Mouse (Mus musculus) neural tube, embryonic 12.5 days (tissue): ENCODE data around the gene B3gat3. TPM values are rescaled to one million over a fixed set of nuclear protein-coding genes. Genes with fewer than 3 reads are reported as not detected.
"Not testable (repeated sequence)": the region's sequence is repeated elsewhere in the genome, so short reads cannot be mapped to it uniquely, and the experiment has no call there.

Experiments
- ATAC-seq: fragments of 200-750 bp; cut with Nextera tagmentation; 2 replicates; pipeline ENCODE4 v1.8.0; 2017; ENCODE audit warnings: low read depth, mild to moderate bottlenecking, moderate TSS enrichment, moderate library complexity; ENCODE audit not compliant: low FRiP score
- H3K27ac ChIP-seq: fragments of 300-500 bp; sonication (generic); 2 replicates; pipeline ENCODE4 v1.5.1; 2016
- H3K27me3 ChIP-seq: fragments of 300-500 bp; sonication (generic); replicated peaks from 2 replicates; pipeline ENCODE4 v1.6.1; 2016; ENCODE audit warnings: mild to moderate bottlenecking
- H3K36me3 ChIP-seq: fragments of 300-500 bp; sonication (generic); 2 replicates; pipeline ENCODE4 v1.6.1; 2016; ENCODE audit warnings: mild to moderate bottlenecking
- H3K4me1 ChIP-seq: fragments of 300-500 bp; sonication (generic); 2 replicates; pipeline ENCODE4 v1.6.1; 2016
- H3K4me2 ChIP-seq: fragments of 300-500 bp; sonication (generic); replicated peaks from 2 replicates; pipeline ENCODE4 v1.6.1; 2016; ENCODE audit warnings: mild to moderate bottlenecking
- H3K4me3 ChIP-seq: fragments of 300-500 bp; sonication (generic); 2 replicates; pipeline ENCODE4 v1.5.1; 2016
- H3K9ac ChIP-seq: fragments of 300-500 bp; sonication (generic); 2 replicates; pipeline ENCODE4 v1.6.1; 2016; ENCODE audit warnings: mild to moderate bottlenecking
- H3K9me3 ChIP-seq: fragments of 300-500 bp; sonication (generic); 2 replicates; pipeline ENCODE4 v1.6.1; 2016; ENCODE audit warnings: mild to moderate bottlenecking
- WGBS: fragments of 180-500 bp; shearing (Covaris S2); methylation state at CpG from one replicate; pipeline ENCODE4 v1.1.7; 2016; 5-methylcytosine and 5-hydroxymethylcytosine counted together
- polyA plus RNA-seq: library from polyadenylated mRNA; unstranded; fragments of >200 nt; fragmentation: Nextera tagmentation; extraction: Ambion mirVana; gene quantifications from 2 replicates; pipeline ENCODE4 v1.2.1, GENCODE M21; 2016

B3gat3 gene
- polyA plus RNA-seq, 1 experiment from 2014 or later = 91.5 TPM

DNA sequence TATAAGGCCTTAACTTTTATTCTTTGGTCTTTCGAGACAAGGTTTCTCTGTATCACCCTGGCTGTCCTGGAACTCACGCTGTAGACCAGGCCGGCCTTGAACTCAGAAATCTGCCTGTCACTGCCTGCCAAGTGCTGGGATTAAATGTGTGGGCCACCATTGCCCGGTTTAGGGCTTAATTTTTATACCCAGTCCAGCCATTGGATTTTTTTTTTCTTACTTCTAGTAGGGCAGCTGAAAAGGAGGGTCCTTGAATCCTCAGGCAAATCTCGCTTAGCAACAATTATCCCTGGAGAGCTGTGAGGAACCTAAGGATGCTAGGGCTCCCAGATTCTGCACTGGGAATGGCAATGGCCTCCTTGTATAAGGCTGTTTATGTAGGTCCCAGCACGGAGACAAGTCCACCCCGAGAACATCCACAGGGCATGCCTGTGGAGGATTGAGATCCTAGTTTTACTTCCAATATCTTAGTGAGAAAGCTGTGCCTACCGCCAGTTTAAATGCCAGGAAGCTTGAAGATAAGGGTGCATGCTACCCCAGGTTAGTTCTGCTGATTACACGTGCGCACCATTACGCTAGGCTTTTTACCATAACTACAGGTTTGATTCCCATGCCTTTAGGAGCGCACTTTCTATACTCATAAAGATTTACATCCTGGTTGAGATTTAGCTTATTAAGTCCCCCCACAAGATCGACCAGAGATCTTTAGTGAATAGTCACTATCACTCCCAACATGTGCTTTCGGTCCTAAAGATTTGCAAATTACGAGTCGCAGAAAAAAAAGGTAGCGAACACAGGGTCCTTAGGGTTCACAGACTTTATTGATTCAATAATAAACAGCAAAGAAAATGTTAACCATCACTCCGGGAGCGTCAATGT is 32.4 kb upstream of the B3gat3 start:
- Histone ChIP-seq H3K27ac (peak overlapping the region; percentile 12; the same call in 1 of the 2 replicates), H3K4me2 (peak overlapping the region; percentile 79), H3K4me1 (peaks cover 12% of the 10 kb centered on the region), H3K9ac (peak overlapping the region; percentile 75), H3K36me3 (peaks cover 11% of the 10 kb centered on the region), H3K9me3 (no peaks in the 10 kb centered on the region), H3K4me3 (peak overlapping the region; percentile 57), H3K27me3 (no peaks in the 10 kb centered on the region)
- WGBS = 13% methylated on average over 19 of the region's 19 CpGs
- ATAC-seq = no peak; the same call in 1 of the 2 replicates

DNA sequence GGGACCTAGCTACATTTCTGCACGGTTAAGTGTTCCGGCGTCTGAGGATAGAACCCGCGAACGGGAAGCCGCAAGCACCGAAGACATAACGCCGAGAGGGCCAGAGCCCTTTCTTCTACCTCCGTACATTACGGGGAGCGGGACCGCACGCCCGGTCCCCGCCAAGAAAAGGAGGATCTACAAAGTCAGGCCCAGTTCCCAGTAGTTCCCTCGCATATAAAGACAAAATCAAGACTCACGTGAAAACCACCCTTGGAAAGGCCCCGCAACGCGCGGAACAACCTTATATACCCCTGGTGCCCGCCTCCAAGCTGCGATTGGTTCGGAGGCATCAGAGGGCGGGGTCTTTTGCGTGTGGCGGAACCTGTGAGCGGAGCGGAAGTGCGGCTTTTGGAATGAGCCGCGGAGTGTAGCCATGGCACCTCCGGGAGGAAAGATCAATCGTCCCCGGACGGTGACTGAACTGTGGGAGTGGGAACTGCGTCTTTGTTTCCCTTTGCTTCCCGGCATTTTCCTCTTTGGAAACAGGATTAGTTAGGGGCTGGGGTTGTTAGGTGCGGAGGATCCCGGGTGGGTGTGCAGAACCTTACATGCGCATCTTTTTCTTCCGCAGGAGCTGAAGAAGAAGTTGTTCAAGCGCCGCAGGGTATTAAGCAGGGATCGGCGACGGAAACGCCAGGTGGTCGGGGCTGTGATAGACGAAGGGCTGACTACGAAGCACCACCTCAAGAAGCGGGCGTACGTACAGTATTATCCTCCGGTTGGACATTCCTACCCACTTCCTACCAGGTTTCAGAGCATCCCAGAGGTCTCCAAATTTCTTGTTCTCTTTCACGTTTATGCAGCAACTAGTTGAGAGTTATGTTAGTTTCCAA is 31.4 kb upstream of the B3gat3 start, which contains the start of the genes 1810009A15Rik and Gm49416:
Gene 1810009A15Rik (plus strand): TSS at position 343 of the 875 bp plus-strand sequence.
Gene Gm49416 (plus strand): TSS at position 416 of the 875 bp plus-strand sequence.
- H3K4me1 ChIP-seq = peaks cover 15% of the 10 kb centered on the region
- H3K9me3 ChIP-seq = no peaks in the 10 kb centered on the region
- peak within 1 kb of the TSS; percentile 79 for H3K4me2 ChIP-seq
- no peaks in the 10 kb centered on the region for H3K27me3 ChIP-seq
- H3K9ac ChIP-seq = peak within 1 kb of the TSS; percentile 75
- under 1% methylated on average over 58 of the region's 58 CpGs for WGBS
- peak; percentile 95 for ATAC-seq
- H3K27ac ChIP-seq = peak within 1 kb of the TSS; percentile 67
- peak within 1 kb of the TSS; percentile 57 for H3K4me3 ChIP-seq
- peaks cover 11% of the 10 kb centered on the region for H3K36me3 ChIP-seq

DNA sequence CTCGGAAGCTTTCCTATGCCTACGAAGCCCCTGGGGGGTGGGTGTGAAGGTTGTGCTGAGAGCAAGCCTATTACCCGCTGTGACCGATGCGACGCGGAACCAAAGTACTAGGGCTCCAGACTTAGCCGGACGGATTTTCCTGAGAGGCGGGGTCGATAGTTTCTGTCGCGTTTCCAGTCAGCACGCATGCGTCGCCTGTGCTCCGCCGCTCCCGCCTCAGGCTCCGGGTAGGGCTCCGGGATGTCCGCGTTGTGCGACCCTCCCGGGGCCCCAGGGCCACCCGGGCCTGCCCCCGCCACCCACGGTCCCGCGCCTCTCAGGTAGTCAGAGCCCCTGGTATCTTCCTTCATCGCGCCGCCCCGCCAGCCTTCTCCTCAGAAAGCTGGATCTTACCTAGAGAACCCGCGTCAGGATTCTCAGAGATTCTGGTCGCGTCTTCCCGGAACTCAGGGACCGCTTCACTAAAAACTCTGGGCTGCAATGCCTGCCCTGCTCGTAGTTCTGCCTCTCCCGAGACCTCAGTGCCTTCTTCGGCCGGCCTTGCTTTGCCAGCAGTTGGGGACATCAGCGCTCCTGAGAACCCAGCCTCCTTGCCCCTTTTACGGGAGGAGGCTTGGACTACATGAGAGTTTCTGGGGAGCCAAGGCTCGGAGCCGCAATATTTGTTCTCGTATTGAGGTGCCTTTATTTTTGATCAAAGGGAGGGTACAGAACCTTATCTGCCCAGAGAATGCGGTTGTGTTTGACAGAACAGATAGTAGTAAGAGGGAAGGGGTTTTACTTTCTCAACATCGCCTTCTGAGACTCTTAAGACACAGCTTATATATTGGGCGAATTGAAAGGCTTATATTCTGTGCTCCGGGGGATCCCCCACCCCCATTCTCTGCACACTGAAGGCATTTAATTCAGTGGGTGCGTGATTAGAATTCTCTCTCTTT is 27.1 kb upstream of the B3gat3 start, which contains the start of gene Ints5:
Gene Ints5 (plus strand): TSS at position 177 of the 938 bp plus-strand sequence.
- peak; percentile 34 for ATAC-seq
- H3K36me3 ChIP-seq = peaks cover 30% of the 10 kb centered on the region
- H3K4me2 ChIP-seq = peak within 1 kb of the TSS; percentile 92
- no peaks in the 10 kb centered on the region for H3K9me3 ChIP-seq
- H3K27ac ChIP-seq = peak within 1 kb of the TSS; percentile 61
- peak within 1 kb of the TSS; percentile 81 for H3K9ac ChIP-seq
- peaks cover 32% of the 10 kb centered on the region for H3K4me1 ChIP-seq
- peak within 1 kb of the TSS; percentile 73 for H3K4me3 ChIP-seq
- no peaks in the 10 kb centered on the region for H3K27me3 ChIP-seq
- 3% methylated on average over 54 of the region's 54 CpGs for WGBS

DNA sequence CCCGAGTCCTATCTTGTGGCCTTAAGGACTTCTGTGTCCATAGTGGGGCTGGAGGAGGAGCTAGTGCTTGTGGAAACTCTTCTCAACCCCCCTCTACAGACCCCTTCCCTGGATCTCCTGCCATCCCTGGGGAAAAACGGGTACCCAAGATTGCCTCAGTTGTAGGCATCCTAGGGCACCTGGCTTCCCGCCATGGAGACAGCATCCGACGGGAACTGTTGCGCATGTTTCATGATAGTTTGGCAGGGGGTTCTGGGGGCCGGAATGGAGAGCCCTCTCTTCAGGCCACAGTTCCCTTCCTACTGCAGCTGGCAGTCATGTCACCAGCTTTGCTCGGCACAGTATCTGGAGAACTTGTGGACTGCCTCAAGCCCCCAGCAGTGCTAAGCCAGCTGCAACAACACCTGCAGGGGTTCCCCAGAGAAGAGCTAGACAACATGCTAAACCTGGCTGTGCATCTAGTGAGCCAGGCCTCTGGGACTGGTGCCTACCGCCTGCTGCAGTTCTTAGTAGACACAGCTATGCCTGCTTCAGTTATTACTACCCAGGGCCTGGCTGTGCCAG is 24.7 kb upstream of the B3gat3 start:
- WGBS = 93% methylated on average over 9 of the region's 9 CpGs
- H3K9ac ChIP-seq = no peak overlapping the region
- H3K27ac ChIP-seq = no peak overlapping the region

DNA sequence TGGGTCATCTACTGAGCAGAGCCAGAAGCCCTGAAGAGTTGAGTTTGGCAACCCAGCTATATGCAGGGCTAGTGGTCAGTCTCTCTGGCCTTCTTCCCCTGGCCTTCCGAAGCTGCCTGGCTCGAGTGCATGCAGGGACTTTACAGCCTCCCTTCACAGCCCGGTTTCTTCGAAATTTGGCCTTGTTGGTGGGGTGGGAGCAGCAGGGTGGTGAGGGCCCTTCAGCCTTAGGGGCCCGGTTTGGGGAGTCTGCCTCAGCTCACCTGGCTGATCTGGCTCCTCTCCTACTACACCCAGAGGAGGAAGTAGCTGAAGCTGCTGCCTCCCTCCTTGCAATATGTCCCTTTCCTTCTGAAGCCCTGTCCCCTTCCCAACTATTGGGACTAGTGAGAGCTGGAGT is 23.9 kb upstream of the B3gat3 start:
- H3K27ac ChIP-seq, H3K27me3 ChIP-seq, H3K9me3 ChIP-seq, H3K9ac ChIP-seq, H3K4me3 ChIP-seq, ATAC-seq: not testable (repeated sequence)
- peak overlapping the region; percentile 86 for H3K4me2 ChIP-seq
- peaks cover 20% of the 10 kb centered on the region for H3K36me3 ChIP-seq
- 88% methylated on average over 5 of the region's 5 CpGs for WGBS
- H3K4me1 ChIP-seq = peaks cover 34% of the 10 kb centered on the region

More for the DNA sequence above, 24.7 kb upstream of the B3gat3 start:
- no peak overlapping the region for H3K4me2 ChIP-seq
- no peak for ATAC-seq
- H3K4me1 ChIP-seq = peaks cover 34% of the 10 kb centered on the region
- H3K9me3 ChIP-seq = no peaks in the 10 kb centered on the region
- peaks cover 27% of the 10 kb centered on the region for H3K36me3 ChIP-seq
- H3K4me3 ChIP-seq = no peak overlapping the region
- no peaks in the 10 kb centered on the region for H3K27me3 ChIP-seq

DNA sequence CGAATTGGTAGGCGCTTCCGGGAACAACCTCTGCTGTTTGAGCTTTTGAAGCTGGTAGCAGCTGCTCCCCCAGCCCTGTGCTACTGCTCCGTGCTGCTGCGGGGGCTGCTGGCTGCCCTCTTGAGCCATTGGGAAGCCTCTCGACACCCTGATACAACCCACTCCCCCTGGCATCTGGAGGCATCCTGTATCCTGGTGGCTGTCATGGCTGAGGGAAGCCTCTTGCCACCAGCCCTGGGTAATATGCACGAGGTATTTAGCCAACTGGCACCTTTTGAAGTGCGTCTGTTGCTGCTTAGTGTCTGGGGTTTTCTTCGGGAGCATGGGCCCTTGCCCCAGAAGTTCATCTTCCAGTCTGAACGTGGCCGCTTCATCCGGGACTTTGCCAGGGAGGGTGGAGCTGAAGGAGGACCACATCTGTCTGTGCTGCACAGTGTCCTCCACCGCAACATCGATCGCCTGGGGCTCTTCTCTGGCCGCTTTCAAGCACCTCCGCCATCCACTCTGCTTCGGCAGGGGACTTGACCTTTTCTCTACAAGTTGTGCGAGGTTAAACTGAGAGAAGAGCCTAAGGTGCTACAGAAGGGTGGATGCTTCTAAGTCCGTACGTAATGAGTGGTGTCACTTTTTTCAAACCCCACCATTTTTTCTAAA is 22.8 kb upstream of the B3gat3 start:
- Histone ChIP-seq H3K4me3 (peak overlapping the region; percentile 94), H3K27ac (peak overlapping the region; percentile 62), H3K4me2 (peak overlapping the region; percentile 86), H3K36me3 (peaks cover 26% of the 10 kb centered on the region), H3K4me1 (peaks cover 34% of the 10 kb centered on the region), H3K9ac (peak overlapping the region; percentile 59)
- H3K9me3 ChIP-seq, H3K27me3 ChIP-seq: not testable (repeated sequence)
- 25% methylated on average over 21 of the region's 21 CpGs for WGBS
- ATAC-seq = peak; percentile 71

DNA sequence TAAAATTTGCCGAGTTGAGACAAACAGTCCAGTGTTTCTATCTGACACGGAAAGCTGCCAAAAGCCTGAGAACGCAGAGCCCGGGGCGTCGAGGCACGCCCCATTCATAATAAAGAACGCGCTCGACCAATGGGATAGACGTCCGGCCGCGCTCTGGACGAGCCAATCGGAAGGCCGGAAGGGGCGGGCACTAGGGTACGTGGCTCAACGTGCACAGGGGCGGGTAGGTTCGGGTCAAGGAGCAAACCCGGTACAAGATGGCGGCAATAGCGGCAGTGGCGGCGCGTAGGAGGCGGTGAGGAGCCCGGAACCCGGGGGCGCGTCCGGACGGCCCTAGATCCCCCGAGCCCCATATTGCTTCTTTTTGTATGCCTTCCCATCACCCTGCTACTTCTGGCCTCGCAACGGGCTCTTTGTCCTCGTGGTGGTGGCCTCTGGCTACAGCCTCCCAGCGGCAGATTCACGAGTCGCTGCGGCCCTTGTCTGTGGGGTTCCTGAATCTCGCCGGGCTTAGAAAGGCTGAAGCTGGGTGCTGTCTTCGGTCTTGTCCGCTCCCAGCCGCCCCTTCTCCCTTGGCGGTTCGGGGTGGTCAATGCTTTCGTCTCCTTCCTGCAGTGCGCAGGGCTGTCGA is 22.2 kb upstream of the B3gat3 start, which contains the start of gene Ganab:
Gene Ganab (plus strand): TSS at position 207 of the 631 bp plus-strand sequence.
- Histone ChIP-seq H3K9ac (peak within 1 kb of the TSS; percentile 93), H3K4me1 (peaks cover 34% of the 10 kb centered on the region), H3K27ac (peak within 1 kb of the TSS; percentile 62), H3K36me3 (peaks cover 30% of the 10 kb centered on the region), H3K4me2 (peak within 1 kb of the TSS; percentile 86), H3K4me3 (peak within 1 kb of the TSS; percentile 94), H3K9me3 (no peaks in the 10 kb centered on the region), H3K27me3 (no peaks in the 10 kb centered on the region)
- under 1% methylated on average over 53 of the region's 53 CpGs for WGBS
- ATAC-seq = peak; percentile 99

DNA sequence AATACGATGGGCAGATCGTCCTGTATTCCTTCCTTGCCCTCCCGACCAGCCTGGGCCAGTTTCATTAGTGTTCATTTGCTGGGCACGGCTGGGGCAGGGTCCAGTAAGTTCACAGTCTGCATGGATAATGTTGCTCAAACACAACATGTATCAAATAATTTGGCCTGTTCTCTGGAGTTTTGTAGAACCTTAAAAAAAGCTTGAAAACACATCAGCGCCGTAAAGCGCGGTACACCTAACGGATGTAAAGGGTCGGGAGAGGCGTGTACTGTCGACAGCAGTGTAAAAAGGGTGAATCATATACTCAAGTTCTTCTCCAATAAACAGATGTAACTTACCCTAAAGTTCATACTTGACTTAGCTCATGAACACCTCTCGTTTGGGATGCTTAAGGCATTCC is 21.6 kb upstream of the B3gat3 start:
- WGBS = 14% methylated on average over 13 of the region's 13 CpGs
- Histone ChIP-seq H3K4me1 (peaks cover 33% of the 10 kb centered on the region), H3K36me3 (peaks cover 35% of the 10 kb centered on the region), H3K27me3 (no peaks in the 10 kb centered on the region), H3K9me3 (no peaks in the 10 kb centered on the region), H3K27ac (no peak overlapping the region), H3K9ac (peak overlapping the region; percentile 93), H3K4me2 (peak overlapping the region; percentile 86), H3K4me3 (peak overlapping the region; percentile 94)
- ATAC-seq = no peak

DNA sequence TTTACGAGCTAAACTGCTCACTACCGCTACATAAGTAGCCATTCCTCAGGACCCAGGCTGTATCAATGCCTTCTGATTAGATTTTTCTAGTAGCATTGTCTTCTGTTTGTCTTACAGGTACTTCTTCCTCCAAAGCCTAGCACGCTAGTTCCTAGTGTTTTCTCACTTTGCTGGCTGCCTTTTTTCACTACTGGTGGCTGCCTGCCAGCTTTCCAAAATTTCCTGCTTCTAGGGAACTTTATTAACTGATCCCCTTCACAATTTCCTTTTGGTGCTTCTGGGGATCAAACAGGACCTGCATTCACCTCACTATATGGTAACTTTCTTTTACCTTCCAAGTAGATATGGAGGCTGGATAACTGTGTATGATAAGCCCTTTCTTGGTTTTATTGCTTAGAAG is 21.1 kb upstream of the B3gat3 start:
- Histone ChIP-seq H3K4me2 (peak overlapping the region; percentile 86), H3K4me3 (peak overlapping the region; percentile 94), H3K36me3 (peaks cover 40% of the 10 kb centered on the region), H3K27me3 (no peaks in the 10 kb centered on the region), H3K9ac (peak overlapping the region; percentile 93; the same call in 1 of the 2 replicates), H3K4me1 (peaks cover 28% of the 10 kb centered on the region), H3K27ac (no peak overlapping the region), H3K9me3 (no peaks in the 10 kb centered on the region)
- ATAC-seq = no peak
- 69% methylated on average over 3 of the region's 3 CpGs for WGBS

DNA sequence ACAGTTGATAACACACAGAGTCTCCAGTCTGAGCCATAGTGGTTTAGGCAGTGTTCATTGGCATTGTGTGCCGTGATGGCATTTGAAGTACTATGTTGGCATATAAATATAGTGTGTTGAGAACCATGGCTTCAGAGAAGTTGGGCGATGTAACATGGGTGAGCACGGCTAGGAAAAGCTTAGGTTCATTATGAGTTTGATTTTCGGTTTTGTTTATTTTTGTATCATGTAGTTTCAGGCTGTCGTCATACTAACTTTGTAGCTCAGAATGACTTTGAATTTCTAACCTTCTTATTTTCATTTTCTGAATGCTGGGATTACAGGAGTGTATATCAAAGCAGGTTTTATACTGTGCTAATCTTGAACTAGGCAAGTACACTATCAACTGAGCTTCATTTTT is 16.8 kb upstream of the B3gat3 start:
- no peaks in the 10 kb centered on the region for H3K27me3 ChIP-seq
- H3K27ac ChIP-seq = no peak overlapping the region
- H3K9me3 ChIP-seq = no peaks in the 10 kb centered on the region
- ATAC-seq = no peak
- WGBS = 96% methylated on average over 5 of the region's 5 CpGs
- peaks cover 61% of the 10 kb centered on the region for H3K36me3 ChIP-seq
- no peak overlapping the region for H3K4me2 ChIP-seq
- H3K9ac ChIP-seq = no peak overlapping the region
- peaks cover 7% of the 10 kb centered on the region for H3K4me1 ChIP-seq
- no peak overlapping the region for H3K4me3 ChIP-seq
